Mouse (Mus musculus): ENCODE measurements around the gene Nsf. TPM values are rescaled to one million over a fixed set of nuclear protein-coding genes. Genes with fewer than 3 reads are reported as not detected.

Nsf gene
- polyA plus RNA-seq, 1 experiment, result 11.2 TPM

DNA sequence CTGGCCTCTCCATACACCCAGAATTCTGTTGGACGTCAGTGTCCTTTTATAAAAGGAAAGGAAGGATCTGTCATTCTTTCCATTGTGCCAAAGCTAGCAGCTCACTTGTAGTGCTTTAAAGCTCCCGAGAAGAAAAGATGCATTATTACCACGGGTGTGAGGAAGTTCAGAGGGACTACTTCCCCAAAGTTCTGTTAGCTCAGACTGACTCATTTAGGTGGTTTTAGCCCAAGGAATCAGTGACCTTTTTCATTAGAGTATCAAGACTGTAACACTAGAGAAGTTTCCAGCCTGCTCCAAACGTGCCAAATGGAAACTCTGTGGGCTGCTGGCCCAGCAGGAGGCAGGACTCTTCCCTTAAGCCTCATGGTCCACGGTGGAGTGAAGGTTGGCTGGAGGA is 30.2 kb upstream of the Nsf start:
- peaks cover 93% of the 10 kb centered on the region for H3K36me3 ChIP-seq (replicated peaks; ENCODE audit: low read length)

DNA sequence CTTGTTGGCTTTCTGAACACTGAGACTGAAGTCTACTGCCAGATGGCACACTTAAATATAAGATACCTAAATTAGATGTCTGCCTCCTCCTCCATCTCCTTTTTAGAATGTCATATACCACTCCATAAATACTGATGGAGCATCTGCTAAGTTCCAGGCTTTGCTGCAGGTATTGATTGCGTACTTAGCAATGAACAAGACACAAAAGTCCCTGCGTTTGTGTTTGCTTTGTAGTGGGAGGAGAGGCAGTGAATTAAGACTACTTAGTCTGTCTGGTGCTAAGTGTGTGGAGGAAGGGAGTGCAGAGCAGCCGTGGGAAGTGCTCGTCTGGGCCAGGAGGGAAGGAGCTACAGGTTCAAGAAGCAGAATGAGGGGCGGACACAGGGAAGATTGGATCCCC is 28.0 kb upstream of the Nsf start:
- Histone ChIP-seq H3K27me3 (replicated peaks) (no peaks in the 10 kb centered on the region), H3K36me3 (replicated peaks; ENCODE audit: low read length) (peaks cover 98% of the 10 kb centered on the region), H3K9me3 (no peaks in the 10 kb centered on the region), H3K4me3 (replicated peaks) (no peak overlapping the region), H3K4me1 (peaks cover 81% of the 10 kb centered on the region)
- TF ChIP-seq FLI1 (IDR thresholded peaks at IDR 0.05; ENCODE audit: low read length) (no peak), GATA1 (IDR thresholded peaks at IDR 0.05; ENCODE audit: borderline replicate concordance, low read length) (no peak)

More for the DNA sequence above, 30.2 kb upstream of the Nsf start:
- H3K4me3 ChIP-seq (replicated peaks), result peak overlapping the region; percentile 5
- TF ChIP-seq FLI1 (IDR thresholded peaks at IDR 0.05; ENCODE audit: low read length) (no peak), GATA1 (IDR thresholded peaks at IDR 0.05; ENCODE audit: borderline replicate concordance, low read length) (no peak)
- no peaks in the 10 kb centered on the region for H3K9me3 ChIP-seq
- peaks cover 90% of the 10 kb centered on the region for H3K4me1 ChIP-seq
- no peaks in the 10 kb centered on the region for H3K27me3 ChIP-seq (replicated peaks)

DNA sequence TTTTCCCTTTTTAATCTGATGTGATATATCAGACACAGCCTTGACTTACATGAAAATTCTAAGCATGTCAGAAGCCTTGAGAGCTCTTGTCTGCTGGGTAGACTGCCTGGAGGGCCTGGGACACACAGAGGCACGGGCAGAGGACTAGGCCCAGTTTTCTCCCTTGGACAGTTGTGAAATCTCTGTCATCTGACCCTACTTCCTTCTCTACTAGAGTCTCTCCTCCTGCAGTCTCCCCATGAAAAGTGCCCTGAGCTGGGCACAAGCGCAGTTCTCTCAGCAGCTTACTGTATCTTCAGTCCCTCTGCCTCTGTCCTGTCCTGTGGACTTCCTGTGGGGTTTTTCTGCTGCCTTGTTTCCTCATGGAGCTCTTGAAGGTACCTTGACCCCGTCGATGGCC is 25.5 kb upstream of the Nsf start:
- H3K27me3 ChIP-seq (replicated peaks), result no peaks in the 10 kb centered on the region
- H3K9me3 ChIP-seq, result no peaks in the 10 kb centered on the region
- no peak overlapping the region for H3K4me3 ChIP-seq (replicated peaks)
- H3K36me3 ChIP-seq (replicated peaks; ENCODE audit: low read length), result peaks cover 97% of the 10 kb centered on the region
- H3K4me1 ChIP-seq, result peaks cover 71% of the 10 kb centered on the region
- TF ChIP-seq FLI1 (IDR thresholded peaks at IDR 0.05; ENCODE audit: low read length) (no peak), GATA1 (IDR thresholded peaks at IDR 0.05; ENCODE audit: borderline replicate concordance, low read length) (no peak)

- Histone ChIP-seq H3K4me3 (replicated peaks) (no peak overlapping the region), H3K4me1 (peaks cover 68% of the 10 kb centered on the region), H3K27me3 (replicated peaks) (no peaks in the 10 kb centered on the region), H3K36me3 (replicated peaks; ENCODE audit: low read length) (peaks cover 77% of the 10 kb centered on the region), H3K9me3 (no peaks in the 10 kb centered on the region)
- TF ChIP-seq FLI1 (IDR thresholded peaks at IDR 0.05; ENCODE audit: low read length), result no peak
These were observed 17.0 kb upstream of the Nsf start for GRCm38 (mm10) chr11:103970876-103971275.

GRCm38 (mm10) chr11:103969278-103969677 is 15.4 kb upstream of the Nsf start:
- TF ChIP-seq FLI1 (IDR thresholded peaks at IDR 0.05; ENCODE audit: low read length), result no peak
- no peak for TF ChIP-seq GATA1 (IDR thresholded peaks at IDR 0.05; ENCODE audit: borderline replicate concordance, low read length)
- H3K36me3 ChIP-seq (replicated peaks; ENCODE audit: low read length), result peaks cover 61% of the 10 kb centered on the region

GRCm38 (mm10) chr11:103967106-103967735 is 13.4 kb upstream of the Nsf start:
- Histone ChIP-seq H3K27me3 (replicated peaks) (no peaks in the 10 kb centered on the region), H3K4me1 (peaks cover 82% of the 10 kb centered on the region), H3K9me3 (no peaks in the 10 kb centered on the region), H3K4me3 (replicated peaks) (peak overlapping the region; percentile 97), H3K36me3 (replicated peaks; ENCODE audit: low read length) (peaks cover 40% of the 10 kb centered on the region)
- no peak for TF ChIP-seq FLI1 (IDR thresholded peaks at IDR 0.05; ENCODE audit: low read length)
- no peak for TF ChIP-seq GATA1 (IDR thresholded peaks at IDR 0.05; ENCODE audit: borderline replicate concordance, low read length)

More at GRCm38 (mm10) chr11:103969278-103969677, 15.4 kb upstream of the Nsf start:
- Histone ChIP-seq H3K4me1 (peaks cover 74% of the 10 kb centered on the region), H3K27me3 (replicated peaks) (no peaks in the 10 kb centered on the region), H3K9me3 (no peaks in the 10 kb centered on the region), H3K4me3 (replicated peaks) (no peak overlapping the region)

GRCm38 (mm10) chr11:103956866-103957265 is 3.0 kb upstream of the Nsf start:
- no peak for TF ChIP-seq GATA1 (IDR thresholded peaks at IDR 0.05; ENCODE audit: borderline replicate concordance, low read length)
- TF ChIP-seq FLI1 (IDR thresholded peaks at IDR 0.05; ENCODE audit: low read length), result no peak
- Histone ChIP-seq H3K4me3 (replicated peaks) (no peak overlapping the region), H3K4me1 (peaks cover 56% of the 10 kb centered on the region), H3K27me3 (replicated peaks) (no peaks in the 10 kb centered on the region), H3K9me3 (peaks cover 1% of the 10 kb centered on the region), H3K36me3 (replicated peaks; ENCODE audit: low read length) (peaks cover 9% of the 10 kb centered on the region)

DNA sequence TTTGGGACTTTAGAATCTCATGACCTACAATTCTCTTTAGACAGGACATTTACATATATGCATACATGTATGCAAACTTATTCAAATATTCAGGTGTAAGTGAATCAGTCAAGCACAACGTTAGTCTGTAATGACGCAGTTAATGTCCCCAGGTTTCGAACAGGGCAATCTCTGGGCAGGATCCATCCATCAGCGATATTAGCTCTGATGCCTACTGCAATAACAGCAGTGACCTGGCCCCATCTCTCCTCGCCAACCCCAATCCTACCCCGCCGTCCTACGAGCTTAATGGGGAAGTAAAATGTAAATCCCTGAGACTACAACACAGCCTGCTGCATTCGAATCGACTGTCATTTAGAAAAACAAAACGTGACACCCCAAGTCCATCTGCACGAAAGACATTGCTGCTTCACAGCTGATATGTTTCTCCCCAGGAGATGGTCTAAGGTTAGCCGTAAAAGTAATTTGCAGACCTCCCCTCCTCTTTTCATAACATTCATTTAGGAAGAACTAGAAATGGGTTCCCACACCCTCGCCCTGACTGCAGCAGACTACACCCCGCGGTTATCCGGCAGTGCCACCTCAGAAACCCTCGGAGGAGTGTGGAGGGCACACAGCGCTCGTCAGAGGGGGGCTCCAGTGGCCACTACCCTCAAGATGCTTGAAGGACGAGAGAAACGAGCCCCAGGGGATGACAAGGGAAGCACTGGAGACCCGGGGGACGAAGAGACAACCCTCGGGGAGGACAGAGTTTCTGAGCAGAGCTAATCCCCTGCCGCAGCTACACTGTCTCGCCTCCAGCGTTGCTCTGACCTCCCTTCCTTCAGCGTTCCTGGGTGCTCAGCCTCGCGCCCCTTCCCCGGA is 592 bp downstream of the Nsf start:
- H3K27me3 ChIP-seq (replicated peaks), result no peaks in the 10 kb centered on the region
- TF ChIP-seq GATA1 (IDR thresholded peaks at IDR 0.05; ENCODE audit: borderline replicate concordance, low read length) (no peak), FLI1 (IDR thresholded peaks at IDR 0.05; ENCODE audit: low read length) (no peak)
- peaks cover 26% of the 10 kb centered on the region for H3K36me3 ChIP-seq (replicated peaks; ENCODE audit: low read length)
- H3K4me1 ChIP-seq, result peaks cover 66% of the 10 kb centered on the region
- no peaks in the 10 kb centered on the region for H3K9me3 ChIP-seq
- H3K4me3 ChIP-seq (replicated peaks), result peak overlapping the region; percentile 94

GRCm38 (mm10) chr11:103952635-103953031 is 1.2 kb downstream of the Nsf start:
- H3K27me3 ChIP-seq (replicated peaks), result no peaks in the 10 kb centered on the region
- H3K36me3 ChIP-seq (replicated peaks; ENCODE audit: low read length), result peaks cover 26% of the 10 kb centered on the region
- no peaks in the 10 kb centered on the region for H3K9me3 ChIP-seq
- peak overlapping the region; percentile 94 for H3K4me3 ChIP-seq (replicated peaks)
- no peak for TF ChIP-seq FLI1 (IDR thresholded peaks at IDR 0.05; ENCODE audit: low read length)
- TF ChIP-seq GATA1 (IDR thresholded peaks at IDR 0.05; ENCODE audit: borderline replicate concordance, low read length), result no peak
- H3K4me1 ChIP-seq, result peaks cover 65% of the 10 kb centered on the region

DNA sequence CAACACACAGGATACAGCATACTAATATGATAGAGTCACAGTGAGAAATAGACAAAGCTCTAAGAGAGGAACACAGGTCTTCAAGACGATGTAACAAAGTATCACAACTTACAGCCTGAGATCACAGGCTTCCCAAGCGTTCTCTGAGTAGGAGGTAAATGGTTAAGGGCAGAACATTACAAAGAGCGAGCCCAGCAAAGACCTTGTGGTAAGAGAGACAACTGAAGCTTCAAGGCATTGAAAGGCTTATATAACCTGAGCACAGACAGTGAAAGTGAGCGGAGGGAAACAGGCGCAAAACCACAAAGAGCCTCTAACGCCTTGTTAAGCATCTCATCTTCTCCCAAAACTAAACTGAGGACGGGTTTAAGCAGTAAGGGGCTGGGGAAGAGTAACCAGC is 2.8 kb downstream of the Nsf start:
- Histone ChIP-seq H3K27me3 (replicated peaks) (no peaks in the 10 kb centered on the region), H3K36me3 (replicated peaks; ENCODE audit: low read length) (peaks cover 40% of the 10 kb centered on the region), H3K4me3 (replicated peaks) (peak overlapping the region; percentile 94), H3K9me3 (no peaks in the 10 kb centered on the region), H3K4me1 (peaks cover 69% of the 10 kb centered on the region)
- TF ChIP-seq FLI1 (IDR thresholded peaks at IDR 0.05; ENCODE audit: low read length), result no peak
- TF ChIP-seq GATA1 (IDR thresholded peaks at IDR 0.05; ENCODE audit: borderline replicate concordance, low read length), result no peak

Data from megakaryocyte, embryonic 14.5 days (primary cell).